Mouse (Mus musculus) c-Kit-positive CD71-negative TER-119-negative erythroid progenitor cells, embryonic 14.5 days (primary cell): ENCODE results near the gene Otp.

Experiments used
- DNase-seq: peaks from one replicate; pipeline ENCODE4 v3.0.0-alpha.2; 2013; ENCODE audit warnings: low read depth

Gene Otp

DNA sequence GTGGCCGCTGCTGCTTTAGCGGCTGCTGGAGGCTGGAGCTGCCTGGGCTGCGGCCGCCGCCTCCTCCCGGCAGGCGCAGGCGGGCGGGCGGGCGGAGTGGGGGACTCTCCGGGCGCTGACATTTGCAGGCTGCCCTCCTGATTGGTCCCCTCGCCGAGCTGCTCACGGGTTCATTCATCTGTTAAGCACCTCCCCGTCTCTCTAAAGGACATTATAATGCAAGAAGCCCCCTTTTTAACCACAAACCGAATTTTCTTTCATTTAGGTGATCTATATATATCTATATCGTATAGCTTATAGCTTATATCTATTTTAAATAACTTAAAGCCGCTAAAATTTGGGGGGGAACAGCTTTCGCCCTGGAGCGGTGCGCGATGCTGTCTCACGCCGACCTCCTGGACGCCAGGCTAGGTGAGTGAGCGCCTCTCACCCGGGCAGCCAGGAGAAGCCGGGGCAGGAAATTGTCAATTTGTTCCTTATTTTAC lies at the start of gene Otp:
Otp (plus strand) TSS at position 207 of the 485 bp plus-strand sequence.
- DNase-seq: no peak

DNA sequence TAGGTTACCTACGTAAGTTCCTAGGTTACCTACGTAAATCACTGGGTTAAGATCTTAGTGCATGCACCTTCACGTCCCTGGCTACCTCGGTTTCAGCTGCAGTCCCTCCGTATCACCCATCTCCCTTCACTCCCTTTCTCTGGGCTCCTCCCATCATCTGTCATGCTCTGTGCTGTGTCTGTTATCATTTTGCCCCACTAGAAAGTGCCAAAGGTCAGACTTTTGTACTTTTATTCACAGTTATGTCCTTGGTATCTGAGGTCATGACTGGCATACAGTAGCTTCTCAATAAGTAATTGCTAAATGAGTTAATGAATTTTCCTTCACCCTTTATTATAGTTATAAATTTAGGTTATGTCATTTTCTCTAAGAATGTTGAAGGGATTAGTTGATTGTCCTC lies 49.0 kb upstream of the Otp start:
- no peak for DNase-seq

DNA sequence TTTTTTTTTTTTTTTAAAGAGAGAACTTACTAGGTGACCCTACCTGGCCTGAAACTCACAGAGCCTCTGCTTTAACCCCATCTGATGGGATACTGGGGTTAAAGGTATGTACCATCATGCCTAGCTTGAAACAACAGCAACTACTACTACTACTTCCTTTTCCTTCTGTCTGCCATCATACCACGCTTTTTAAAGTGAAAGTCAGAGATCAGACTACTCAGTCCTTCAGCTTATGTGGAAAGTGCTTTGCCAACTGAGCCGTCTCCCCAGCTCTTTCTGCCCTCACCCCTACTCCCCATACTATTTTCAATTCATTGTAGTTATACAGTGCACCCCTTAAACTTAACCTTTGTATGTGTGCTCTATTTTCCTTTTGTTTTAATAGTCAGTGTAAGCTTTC lies 48.4 kb upstream of the Otp start:
- DNase-seq: no peak

DNA sequence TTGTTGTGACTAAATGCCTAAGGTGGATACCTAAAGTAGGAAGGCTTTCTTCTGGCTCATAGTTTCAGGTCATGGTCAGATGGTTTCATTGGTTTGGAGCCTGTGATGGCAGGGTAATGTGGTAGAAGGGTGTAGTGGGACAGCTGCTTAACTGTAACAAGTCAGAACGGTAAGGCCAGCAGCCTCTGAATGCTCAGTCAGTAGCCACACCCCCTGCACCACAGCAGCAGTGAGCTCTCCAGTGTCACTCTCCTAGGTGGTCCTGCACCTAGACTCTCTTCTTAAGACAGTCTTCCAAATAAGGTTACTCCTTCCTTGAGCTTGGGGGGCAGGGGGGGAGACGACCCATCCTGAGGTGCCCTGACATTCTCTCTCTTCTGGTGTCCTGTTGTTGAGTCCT lies 47.6 kb upstream of the Otp start:
- DNase-seq: no peak

DNA sequence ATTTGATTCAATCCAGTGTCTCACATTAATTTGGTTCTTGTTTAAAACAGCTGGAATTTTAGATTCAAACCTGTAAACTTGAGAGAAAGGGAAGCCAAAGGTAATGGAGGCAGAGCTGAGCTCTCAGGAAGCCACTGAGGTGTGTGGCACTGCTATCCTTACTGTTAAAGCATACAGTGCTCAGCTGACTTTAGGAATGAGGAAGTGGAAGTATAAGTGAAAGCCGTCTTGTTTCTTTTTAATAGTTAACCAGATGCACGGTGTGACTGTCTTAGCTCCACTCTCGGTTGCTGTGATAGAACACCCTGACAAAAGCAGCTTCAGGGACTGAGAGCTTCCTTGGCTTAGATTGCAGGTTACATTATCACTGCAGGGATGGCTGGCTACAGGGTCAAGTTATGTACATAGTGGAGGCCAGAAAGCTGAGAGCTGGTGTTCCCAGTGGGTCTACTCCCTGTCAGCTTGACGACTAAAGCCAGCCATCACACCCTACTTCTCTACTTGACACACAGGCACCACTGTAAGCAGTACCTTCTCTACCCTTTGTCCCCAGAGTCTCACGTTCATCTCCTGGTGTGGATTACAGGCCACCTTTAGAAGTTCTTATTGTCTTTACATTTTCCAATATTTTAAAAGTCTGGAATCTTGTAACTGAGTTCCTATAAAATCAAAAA lies 37.2 kb upstream of the Otp start:
- no peak for DNase-seq

DNA sequence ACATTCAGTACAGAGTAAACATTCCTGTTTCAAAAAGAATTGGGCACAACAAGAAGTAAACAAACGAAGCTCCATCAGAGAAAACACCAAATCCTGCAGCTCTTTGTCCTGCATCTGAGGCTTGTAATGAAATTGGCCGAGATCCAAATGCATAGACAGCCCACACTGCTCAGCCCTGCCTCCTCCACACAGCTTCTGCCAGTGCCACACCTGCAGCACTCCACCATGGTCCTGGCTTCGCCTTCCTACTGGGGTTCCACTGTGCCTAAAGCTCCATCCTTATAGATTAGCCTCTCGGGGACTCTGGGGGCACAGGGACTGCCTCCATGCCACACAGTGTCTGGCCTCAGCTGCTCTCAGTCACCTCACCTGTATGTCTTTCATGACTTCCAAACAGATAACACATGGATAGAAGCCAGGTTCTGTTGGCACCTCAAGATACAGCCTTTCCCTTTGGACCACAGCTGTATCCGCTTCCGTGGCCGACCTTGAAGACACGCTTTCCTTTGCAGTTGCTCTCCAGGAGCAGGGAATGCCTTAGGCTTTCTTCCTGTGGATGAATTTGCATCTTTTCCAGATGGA lies 36.6 kb upstream of the Otp start:
- no peak for DNase-seq

DNA sequence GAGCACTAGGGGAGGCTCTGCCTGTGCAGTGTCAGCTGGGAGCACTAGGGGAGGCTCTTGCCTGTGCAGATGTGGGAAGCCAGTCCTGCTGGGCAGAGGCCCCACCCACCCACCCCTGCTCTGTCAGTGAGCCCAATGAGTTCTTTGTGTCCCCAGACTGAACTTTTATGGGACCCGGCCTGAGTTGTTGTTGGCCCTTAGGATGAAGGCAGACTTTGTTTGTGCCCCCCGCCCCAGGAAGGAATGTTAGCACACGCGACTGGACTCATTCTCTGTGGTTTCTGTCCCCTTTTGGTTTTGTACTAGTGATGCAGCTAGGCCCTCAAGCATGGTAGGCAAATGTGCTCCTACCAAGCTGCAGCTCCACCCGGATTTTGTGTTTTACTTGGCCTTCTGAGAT lies 32.2 kb upstream of the Otp start:
- no peak for DNase-seq

DNA sequence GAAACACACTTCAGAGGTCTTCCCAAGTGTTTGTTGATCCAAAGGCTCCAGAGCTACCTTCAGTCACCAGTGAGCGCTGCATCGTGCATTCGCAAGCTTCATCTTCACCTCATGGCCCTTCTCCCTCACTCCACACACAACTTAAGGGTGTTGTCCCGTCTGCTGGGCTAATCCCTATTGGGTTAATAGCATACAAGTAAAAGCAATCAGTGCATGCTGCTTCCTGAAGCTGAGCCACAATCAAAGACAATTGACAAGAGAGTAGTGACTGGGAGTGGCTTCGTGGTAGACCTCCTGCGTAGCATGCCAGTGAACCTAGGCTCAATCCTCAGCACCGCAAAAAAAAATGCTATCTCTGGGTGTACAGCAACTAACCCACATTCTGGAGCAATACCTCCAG lies 27.5 kb upstream of the Otp start:
- no peak for DNase-seq

DNA sequence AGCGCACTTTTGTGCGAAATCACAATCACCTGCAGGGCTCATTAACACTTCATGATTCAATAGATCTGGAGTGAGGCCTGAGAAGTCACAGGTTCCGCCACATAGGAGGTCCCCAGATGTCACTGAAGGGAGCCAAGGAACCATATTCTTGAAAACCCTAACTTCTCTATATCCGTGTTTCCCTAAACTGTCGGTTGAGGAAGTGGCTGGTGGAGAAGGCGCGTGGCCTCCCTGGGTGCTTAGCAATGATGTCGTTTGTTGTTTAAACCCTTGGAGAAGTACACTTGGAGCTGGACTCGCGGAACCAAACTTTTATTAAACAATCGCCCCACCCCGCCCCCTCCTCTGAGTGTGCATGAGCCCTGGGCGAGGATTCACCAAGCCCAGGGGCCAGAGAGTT lies 26.1 kb upstream of the Otp start:
- no peak for DNase-seq

DNA sequence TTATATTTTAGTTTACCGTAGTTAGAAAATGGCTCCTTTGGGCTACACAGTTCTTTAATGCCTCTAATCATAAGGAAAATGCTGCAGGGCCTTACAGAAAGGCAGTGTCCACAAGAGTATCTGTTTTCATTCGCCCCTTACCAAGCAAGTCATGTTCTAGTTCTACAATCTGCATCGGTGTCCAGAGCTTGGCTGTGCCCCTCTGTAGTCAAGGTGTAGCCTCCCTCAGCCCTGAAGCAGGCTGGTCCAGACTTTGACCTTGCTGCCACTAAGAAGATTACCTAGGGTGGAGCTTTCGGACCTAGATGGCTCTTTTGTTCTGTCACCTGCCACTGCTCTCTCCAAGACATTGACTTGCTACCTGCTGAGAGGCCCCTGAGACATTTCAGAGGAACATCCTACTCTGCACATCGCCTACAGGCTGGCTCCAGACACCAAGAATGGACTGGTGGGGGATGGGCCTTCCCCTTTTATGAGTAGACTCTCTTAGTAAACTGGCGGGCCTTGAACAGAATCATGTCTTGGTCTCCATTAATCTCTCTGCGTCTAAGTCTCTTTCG lies 17.3 kb upstream of the Otp start:
- no peak for DNase-seq

DNA sequence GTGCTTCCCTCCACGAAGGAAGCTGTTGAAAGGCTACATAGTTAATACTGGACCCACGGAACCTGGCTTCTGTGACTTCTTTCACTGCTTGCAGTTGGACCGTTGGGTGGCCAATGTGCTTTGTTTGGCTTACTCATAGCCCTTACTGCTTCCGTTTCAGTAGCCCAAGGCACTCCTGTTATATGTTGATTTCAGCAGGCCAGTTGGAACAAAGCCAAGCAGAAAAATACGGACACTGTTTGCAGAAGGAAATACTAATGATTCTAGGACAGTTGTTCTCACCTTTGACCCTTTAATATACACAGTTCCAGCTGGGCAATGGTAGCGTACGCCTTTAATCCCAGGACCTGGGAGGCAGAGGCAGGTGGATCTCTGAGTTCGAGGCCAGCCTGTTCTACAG lies 16.1 kb upstream of the Otp start:
- no peak for DNase-seq

DNA sequence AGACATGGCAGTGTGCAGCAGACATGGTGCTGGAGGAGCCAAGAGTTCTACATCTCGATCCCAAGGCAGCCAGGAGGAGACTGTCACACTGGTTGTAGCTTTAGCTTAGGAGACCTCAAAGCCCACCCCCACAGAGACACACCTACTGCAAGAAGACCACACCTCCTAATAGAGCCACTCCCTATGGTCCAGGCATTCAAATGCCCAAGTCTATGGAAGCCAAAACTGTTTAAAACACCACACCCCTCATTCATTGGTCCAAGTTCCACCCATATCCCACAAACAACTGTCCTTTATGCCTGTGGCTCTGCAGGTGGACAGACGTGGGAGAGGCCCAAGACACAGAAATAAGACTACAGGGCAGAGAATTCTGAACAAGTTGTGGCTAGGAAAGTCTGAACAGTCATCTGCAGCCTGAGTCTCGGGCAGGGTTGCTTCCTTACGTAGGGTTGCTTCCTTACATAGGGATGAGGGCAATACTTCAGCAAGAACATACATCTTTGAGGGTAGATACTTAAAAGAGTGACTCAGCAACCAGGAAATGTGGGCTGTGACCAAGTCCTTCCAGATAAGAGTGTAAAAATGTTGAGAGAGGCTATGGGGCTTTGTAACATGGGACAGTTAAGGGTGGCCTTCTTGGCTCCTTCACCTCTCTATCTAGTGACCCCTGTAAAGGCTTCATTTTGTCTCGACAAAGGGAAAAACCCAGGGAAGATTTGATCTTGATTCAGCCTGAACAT lies 12.7 kb upstream of the Otp start:
- DNase-seq: no peak

DNA sequence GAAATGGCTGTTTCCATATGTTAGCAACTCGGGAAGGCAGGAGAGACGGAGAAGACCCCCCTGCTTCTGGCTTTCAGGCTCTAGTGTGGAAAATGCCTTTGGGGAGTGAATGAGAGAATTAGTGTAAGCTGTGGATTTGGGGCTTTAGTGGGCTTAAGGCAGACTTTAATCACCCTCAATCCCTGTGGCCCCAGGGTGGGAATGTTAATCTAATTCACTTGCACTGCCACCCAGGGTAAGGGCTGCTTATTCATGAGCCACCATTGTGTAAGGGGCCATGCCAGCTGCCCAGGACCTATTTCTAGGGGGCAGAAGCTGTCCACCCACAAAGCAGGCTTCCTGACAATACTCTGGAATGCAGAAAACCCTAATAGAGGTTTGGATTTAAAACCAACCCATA lies 8.5 kb upstream of the Otp start:
- DNase-seq: no peak

DNA sequence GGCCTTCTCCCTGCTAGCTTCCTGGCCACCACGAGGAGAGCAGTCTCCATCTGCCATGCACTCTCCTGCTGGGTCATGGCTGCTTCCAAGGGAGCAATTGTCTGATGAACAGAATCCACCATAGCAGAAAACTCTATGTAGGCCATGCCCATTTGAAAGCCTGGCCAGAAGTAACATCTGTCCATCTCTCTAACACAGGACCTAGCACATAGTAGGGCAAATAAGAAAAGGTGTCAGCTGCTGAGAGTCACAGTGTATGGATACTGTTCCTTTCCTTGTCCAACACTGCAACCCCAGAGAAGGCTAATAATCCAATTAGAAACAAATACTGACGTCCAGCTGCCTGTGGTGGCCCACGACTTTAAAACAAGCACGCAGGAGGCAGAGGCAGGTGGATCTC lies 7.6 kb upstream of the Otp start:
- DNase-seq: no peak

DNA sequence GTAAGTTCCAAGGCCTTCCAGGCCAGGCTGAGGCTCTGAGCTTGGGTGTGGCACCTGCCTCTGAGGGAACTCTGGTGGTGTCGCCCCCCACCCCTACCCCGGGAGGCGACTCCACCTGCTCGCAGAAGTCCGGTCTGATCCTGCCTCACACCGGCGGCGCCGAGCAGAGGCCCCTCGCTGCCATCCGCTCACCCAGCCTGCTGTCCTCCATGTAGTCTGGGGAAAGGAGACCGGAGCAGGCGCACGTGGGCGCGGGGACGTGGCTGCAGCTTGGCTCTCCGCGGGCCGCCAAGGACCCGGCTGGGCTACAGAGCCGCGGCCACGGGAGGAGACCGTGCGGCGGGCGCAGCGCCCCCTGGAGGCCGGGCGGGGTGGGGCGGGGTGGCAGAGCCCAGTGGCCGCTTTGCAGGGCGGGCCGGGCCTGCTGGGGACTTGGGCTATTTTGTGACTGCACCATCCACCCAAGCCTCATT lies 6.9 kb upstream of the Otp start:
- DNase-seq: no peak

DNA sequence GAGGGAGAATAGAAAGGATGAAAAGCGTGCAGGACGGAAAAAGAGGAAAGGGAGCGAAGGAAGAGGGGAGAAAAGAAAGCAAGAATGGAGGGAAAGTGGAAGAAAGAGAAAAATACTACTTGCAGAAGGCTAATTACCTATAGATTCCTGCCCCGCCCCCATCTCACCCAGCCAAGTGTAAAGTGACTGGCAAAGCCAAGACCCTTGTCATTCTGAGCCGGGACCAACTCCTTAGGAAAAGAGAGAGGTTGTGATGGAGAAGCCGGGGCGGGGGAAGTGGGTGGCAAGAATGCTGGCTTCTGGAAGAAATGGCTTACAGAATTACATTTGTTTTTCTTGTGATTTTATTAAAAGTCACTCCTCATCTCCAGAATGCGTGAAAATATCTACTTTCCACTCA lies 5.9 kb upstream of the Otp start:
- no peak for DNase-seq

DNA sequence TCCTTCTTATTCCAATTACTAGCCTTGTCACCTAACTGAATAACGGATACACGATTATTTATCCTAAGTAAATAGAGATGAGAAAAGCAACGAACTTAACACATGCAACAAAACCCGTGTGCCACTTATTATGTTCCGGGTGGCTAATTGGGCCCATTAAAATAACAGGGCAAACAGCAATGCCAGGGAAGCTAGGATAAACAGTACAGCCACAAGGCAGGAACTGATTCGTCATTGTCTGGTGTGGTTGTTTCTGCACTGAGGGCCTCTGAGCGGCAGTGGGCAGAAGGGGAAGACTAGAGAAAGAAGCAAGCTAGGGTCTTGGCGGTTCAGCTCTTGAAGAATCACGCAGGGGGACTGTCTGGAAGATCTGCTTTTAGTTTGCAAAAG lies 5.3 kb upstream of the Otp start:
- DNase-seq: no peak

DNA sequence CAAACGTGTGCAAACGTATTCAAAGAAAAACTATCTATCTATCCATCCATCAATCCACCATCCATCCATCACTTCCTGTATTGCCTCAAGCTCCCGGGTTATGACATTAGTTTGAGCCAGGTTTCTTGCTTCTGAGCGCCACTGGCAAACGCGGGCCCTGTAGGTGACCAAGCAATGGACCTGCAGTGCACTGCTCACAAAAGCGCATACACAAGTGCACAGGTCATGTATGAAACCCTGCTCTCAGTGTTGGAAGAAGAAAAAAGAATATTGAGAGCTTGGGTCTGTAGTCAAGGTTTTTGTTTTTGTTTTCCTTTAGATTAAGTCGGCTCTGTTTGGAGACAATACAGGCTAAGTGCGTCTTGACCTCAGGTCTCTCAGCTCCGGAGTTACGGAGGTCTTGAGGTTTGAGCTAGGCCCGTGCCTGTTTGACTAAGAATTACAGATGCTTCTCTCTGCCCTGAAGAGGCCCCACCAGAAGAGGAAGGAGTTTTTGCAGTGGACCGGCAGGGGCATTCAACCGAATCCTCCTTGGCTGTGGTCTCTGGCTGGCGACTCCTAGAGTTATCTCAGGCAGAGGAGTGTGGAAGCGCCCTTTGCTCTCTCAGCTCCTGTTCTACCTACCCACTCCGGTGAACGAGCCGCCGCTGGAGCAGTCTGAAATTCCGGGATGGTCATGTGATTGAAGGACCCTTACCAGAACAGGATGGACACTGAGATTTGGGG lies 4.8 kb upstream of the Otp start:
- no peak for DNase-seq

DNA sequence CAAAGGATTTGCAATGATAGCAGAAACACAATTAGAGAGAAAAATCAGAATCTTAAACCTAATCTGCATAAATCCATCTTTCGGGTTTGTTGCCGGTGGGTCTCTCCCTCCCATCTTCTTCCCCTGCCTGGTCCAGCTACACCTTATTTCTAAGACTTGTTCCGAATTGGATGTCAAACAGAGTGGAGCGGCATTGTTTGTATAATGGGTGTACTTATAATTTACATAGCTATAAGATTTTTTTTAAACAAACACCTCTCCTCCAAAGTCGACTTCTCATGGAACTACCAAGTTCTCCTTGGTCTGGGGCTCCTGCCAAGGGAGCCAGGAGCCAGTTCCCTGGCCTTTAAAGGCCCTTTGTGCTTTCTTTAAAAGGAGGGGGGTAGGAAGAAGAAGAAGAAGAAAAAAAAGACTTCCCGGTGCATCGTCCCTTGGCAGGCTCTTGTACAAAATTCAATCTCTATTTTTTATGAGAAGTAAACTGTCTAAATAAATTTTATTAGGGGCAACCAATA lies 3.5 kb upstream of the Otp start:
- DNase-seq: no peak

DNA sequence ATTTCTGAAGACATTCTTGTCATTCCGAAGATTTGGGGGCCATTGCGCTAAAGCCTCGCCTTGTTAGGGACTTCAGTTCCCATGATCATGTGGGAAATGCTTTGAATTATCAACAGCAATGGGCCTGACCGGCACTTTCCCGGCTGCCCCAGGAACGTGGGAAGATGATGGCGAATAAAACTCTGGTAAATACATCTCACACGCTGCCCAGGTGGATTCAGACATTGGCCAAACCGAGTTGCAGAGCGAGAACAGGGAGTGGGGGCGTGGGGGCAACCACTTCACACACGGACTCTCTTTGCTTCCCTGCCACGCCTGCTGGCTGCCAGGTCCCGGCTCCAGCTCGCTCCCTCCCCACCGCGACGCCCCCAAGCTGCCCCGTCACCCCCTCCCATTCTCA lies 3.0 kb upstream of the Otp start:
- DNase-seq: no peak

DNA sequence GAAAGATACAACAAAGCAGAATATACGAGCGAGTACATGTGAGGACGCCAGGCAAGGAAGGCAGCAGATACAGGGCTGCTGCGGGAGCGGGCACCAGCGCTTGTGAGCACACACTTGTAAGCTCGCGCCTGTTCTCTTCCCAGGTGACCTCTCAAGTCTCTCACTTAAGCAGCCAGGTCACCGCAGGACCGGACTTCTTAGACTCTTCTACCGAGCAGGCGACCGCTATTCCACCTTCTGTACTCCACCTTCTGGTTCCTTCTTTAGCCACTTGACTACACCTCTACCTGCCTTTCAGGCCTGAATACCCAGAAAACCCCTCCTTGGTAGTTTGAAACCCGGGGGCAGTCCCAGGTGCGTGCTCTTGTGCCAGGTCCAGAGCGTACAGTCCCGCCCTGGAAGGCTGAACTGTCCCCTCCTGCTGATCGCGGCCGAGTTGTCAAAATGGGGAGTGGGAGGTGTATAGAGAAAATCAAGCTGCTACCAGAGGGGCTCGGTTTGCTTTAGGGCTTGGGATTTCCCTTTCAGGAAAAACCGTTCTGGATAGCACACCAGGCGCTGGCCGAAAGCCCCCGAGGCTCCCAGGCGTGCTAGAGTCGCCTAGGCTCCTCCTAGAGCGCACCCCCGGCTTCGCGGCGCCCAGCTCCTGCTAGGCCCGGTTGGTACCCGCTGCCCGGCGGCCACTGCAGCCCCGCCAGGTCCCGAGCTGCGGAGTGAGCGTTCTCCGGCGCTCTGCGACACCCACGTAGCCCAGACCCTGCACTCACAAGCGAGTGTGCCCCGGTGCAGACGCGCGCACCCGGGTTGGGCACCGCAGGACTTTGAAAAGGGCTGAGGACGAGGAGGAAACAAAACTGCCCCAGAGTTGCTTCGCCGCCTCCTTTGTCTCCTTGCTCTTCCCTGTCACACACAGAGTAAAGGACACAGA lies 2.0 kb upstream of the Otp start:
- DNase-seq: no peak
